Mouse (Mus musculus): ENCODE data around the gene Szt2. TPM values are rescaled to one million over a fixed set of nuclear protein-coding genes. Genes with fewer than 3 reads are reported as not detected.
A peak's percentile ranks its signal among the peaks of the same experiment; 100 is the strongest.

Szt2 gene
- total RNA-seq, 2 experiments from 2014 or later, result 36.3 to 38.6 TPM

GRCm38 (mm10) chr4:118362879-118363278 lies 46.2 kb downstream of the Szt2 start:
- DNase-seq (ENCODE audit: low spot score in 2 of 2), result no peak
- intact Hi-C loops (cut with DNase I), result no loop called here

DNA sequence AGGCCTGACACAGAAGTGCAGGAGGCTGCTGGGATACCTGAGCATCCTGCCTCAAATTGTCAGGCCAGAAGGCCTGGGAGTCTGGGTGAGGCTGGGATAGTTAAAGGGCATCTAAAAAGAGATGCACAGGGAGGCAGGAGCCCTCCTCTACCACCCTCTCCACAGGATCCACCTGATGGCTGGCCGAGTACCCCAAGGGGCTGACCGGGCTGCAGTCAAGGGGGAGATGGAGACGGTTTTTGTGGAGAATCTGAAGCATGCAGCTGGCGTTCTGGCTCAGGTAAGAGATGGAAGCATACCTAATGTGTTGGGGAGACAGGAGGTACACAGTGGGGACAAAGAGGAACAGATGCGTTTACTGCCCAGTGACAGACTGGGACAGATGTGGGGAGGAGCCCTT lies 47.6 kb downstream of the Szt2 start:
- DNase-seq (ENCODE audit: low spot score in 2 of 2), result no peak
- intact Hi-C loops (cut with DNase I), result no loop called here

DNA sequence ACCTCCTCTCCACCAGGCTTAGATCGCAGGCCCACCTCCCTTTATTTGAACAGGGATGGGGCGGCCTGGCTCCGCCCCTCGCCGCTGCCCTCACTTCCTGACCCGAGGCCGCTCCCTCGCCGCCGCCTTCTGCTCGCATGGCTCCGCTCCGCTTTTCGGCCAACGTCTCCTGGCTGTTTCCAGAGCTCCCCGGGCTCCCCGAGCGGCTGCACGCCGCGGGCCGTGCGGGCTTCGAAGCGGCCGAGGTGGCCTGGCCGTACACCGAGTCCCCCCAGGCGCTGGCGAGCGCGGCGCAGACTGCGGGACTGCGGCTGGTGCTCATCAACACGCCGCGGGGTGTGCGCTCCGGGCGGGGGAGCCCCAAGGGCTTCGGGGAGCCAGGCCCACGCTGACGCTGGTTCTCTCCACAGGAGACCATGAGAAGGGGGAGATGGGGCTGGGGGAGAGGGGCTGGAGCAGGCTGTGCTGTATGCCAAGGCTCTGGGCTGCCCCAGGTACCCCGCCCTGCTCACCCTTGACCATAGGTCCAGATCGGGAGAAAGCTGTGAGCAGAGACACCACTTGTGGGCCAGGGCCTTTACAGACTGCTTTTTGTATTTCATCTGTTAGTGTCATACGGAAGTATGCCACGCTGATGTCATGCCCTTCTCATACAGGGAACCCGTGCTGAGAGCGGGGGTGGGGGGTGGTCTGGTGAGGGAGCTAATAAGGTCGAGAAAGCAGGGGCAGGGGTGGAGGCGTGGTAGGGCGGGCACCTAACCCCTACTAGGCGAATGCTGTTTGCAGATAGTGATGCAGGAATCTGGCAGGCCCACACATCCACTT lies 49.0 kb downstream of the Szt2 start:
- DNase-seq (ENCODE audit: low spot score in 2 of 2), result peak; percentile 28 to 44
- intact Hi-C loops (cut with DNase I), result no loop called here

DNA sequence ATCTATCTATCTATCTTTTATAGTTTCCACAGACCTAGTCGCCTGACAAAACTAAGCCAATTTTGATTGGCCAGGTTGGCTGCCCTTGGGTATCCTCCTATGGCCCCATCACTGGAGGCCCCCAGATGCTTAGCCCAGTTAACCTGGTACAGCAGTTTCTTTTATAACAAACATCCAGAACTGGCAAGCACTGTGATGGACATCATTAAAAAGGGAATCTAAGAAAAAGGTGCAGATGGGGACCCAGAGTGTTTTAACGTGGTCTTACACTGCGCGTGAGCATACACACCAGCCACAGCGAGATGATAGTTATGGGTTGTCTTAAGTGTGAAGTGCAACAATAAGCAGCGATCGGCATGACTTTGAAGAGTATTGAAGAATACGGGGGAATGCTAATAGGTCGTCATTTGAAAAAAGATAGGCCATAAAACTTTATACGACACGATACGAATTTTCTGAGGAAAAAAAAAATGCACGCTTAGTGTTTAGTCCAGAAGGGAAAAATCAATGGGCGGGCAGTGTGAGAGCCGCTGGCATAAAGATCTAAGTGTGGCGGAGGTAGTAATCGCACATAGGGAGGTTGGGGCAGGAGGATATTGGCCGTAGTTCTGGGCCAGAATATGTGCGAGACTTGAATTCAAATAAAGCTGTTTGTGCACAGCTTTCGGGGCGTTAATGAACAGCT lies 49.7 kb downstream of the Szt2 start:
- DNase-seq (ENCODE audit: low spot score in 2 of 2), result no peak
- intact Hi-C loops (cut with DNase I), result no loop called here

GRCm38 (mm10) chr4:118358159-118358895 lies 50.7 kb downstream of the Szt2 start:
- intact Hi-C loops (cut with DNase I), result no loop called here
- no peak for DNase-seq (ENCODE audit: low spot score in 2 of 2)

DNA sequence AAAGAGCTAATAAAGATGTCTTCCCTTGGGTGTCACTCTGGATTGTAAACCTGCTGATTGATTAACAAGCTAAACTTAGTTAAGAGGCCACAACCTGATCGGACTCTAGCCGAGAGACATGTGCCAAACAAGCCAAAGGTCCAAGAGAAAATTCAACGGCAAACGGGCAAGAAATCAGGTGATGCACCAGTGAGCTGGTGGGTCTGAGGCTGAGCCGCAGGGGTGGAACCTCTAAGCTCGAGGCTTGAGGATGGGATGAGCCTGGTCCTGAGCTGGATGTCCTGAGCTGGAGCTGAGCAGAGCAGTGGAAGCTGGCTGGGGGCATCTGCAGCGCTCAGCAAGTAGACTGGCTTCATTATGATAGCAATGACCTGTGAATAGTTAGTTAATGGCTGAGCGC lies 51.6 kb downstream of the Szt2 start:
- intact Hi-C loops (cut with DNase I), result no loop called here
- no peak for DNase-seq (ENCODE audit: low spot score in 2 of 2)

- intact Hi-C loops (cut with DNase I), result no loop called here
- DNase-seq (ENCODE audit: low spot score in 2 of 2), result no peak
These were observed 52.3 kb downstream of the Szt2 start for GRCm38 (mm10) chr4:118356738-118357137.

DNA sequence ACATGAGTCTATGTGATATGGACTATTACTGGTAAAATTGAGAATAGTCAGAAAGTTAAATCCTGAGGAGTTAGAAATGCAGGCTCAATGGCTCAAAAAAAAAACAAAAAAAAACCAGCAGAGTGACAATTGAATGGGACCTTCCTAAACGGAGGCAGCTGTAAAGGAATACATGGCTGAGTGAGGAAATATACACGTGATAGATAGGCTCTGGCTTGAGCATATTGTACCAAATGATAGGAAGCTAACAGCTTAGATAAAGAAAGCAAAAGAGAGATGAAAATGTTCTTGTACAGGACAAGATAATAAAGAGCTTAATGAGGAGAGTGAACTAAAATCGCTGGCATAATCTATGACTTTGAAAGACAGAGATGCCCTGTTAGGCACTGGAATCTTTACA lies 54.8 kb downstream of the Szt2 start:
- DNase-seq (ENCODE audit: low spot score in 2 of 2), result no peak
- intact Hi-C loops (cut with DNase I), result no loop called here

- intact Hi-C loops (cut with DNase I), result no loop called here
- DNase-seq (ENCODE audit: low spot score in 2 of 2), result no peak
These were observed 55.4 kb downstream of the Szt2 start for GRCm38 (mm10) chr4:118353689-118354088.

- intact Hi-C loops (cut with DNase I), result no loop called here
- peak in 1 of 2 experiments; percentile 29 for DNase-seq (ENCODE audit: low spot score in 2 of 2)
These were observed 57.2 kb downstream of the Szt2 start for GRCm38 (mm10) chr4:118351828-118352227.

DNA sequence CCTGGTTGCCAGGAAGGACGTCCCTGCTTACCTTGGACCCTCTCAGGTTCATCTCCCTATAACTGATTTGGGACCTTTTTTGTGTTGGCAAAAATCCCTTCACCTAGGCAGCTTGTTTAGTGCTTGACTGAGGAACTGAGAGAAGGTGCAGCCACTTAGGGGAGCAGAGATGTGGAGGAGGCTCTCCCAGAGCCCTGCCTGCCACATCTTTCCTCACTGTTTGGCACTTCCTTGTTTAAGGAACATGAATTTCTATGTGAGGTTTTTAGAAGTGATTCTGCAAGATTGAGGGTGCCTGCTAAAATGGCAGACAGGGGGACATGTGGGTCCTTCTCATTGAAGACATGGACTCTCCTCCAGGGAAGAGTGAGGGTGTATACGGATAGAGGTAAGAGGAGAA lies 58.2 kb downstream of the Szt2 start:
- no peak for DNase-seq (ENCODE audit: low spot score in 2 of 2)

DNA sequence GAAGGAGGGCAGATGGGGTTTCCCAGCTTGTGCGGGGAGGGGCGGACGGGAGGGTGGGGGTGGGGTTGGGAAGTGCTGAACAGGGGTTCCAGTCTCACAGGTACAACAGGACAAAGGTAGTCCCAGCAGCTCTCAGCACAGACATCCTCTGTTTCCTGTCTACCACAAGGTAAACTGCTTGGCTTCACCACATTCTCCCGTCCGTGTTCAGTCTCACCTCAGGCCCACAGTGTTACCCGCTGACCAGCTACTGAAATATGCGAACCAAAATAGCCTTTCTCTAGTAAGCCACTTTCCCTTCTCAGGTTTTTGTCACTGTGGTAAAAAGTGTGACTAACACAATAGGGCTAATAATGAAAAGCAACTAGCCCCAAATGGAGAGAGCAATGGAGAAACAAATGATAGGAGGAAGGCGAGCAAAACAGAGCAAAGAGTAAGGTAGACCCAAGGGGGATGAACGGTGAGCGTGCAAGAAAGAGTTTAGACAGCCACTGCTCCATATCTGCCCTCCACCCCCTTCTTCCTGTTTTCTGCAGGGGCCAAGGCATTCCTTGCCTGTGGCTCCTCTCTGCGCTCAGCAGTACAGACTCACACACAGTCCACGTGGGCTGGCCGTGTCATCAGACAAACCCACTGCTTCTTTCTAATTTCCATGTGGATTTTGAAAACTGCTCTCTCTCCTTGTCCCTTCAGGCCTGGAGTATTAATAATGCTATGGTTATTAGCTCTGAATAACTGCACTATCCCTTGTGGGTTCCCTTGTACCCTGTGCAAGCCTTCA lies 61.4 kb downstream of the Szt2 start:
- no peak for DNase-seq (ENCODE audit: low spot score in 2 of 2)
- intact Hi-C loops (cut with DNase I), result no loop called here

More for the DNA sequence above, 58.2 kb downstream of the Szt2 start:
- intact Hi-C loops (cut with DNase I), result no loop called here

DNA sequence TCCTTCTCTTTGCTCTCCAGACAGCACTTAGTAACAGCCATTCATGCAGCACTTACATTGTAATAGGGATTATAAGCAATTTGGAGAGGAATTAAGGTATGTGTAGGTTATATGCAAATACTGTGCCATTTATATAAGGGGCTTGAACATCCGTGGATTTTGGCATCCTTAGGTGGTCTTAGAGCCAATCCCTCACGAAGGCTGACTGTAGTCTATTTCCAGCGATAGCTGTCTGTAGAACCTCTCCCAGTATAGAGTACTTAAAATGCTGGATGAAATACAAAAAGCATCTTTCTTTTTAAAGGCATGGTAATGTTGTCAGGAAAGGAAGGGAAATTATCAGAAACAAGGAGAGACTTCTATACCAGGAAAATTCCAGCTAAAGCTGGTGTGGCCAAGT lies 67.6 kb downstream of the Szt2 start:
- peak; percentile 19 to 41 for DNase-seq (ENCODE audit: low spot score in 2 of 2)
- intact Hi-C loops (cut with DNase I), result no loop called here

- DNase-seq (ENCODE audit: low spot score in 2 of 2), result peak; percentile 78 to 83
- intact Hi-C loops (cut with DNase I), result no loop called here
These were observed 72.4 kb downstream of the Szt2 start for GRCm38 (mm10) chr4:118336658-118337057.

DNA sequence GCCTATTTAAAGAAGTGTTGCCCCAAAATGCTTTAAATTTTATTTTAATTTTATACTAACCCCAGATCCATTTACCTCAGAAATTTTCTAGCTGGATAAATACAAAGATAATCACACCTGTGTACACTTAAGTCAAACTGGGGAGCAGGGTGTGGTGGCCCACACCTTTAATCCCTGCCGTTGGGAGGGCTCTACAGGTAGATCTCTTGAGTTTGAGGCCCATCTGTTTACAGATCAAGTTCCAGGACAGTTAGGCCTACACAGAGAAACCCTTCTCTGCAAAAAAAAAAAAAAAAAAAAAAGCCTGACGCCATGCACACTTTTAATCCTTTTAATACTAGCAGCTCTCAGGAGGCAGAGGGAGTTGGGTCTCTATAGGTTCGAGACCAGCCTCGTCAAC lies 73.1 kb downstream of the Szt2 start:
- intact Hi-C loops (cut with DNase I), result no loop called here
- DNase-seq (ENCODE audit: low spot score in 2 of 2), result no peak

DNA sequence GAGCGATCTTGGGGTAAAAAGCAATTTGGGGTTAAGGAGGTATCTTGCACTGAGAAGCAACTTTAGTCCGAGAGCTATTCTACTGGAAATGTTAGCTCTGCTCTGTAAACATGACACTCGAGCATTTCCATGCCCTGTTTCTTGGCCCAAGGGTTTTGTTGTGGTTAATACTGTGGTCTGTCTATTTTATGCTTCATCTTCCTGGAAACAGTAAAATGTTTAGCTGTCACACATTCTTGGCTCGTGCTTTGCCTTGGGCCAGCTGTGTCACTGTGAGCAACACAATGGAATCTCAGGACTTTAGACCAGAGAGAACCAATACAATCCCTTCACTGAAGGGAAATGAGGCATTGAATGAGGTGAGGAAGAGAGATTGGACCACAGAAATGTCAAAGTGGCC lies 77.3 kb downstream of the Szt2 start:
- no peak for DNase-seq (ENCODE audit: low spot score in 2 of 2)
- intact Hi-C loops (cut with DNase I), result no loop called here

GRCm38 (mm10) chr4:118326476-118326875 lies 82.6 kb downstream of the Szt2 start:
- no peak for DNase-seq (ENCODE audit: low spot score in 2 of 2)
- intact Hi-C loops (cut with DNase I), result no loop called here

DNA sequence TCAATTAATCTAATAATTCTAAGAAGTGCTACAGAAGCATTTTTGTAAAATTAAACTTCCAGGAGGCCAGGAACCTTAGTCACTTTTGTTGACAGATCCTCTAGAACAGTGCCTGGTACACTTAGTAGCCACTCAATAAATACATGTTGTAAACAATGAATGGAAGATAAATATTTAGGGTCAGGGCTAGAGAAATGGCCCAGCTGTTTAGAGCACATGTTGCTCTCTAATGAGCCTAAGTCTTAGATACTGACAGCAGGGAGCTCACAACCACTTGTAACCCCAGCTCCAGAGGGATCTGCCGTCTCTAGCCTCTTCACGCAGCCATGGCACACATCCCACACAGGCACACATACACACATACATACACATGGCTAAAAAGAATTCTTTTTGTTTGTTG lies 88.4 kb downstream of the Szt2 start:
- intact Hi-C loops (cut with DNase I), result no loop called here
- DNase-seq (ENCODE audit: low spot score in 2 of 2), result no peak

GRCm38 (mm10) chr4:118319706-118320344 lies 89.2 kb downstream of the Szt2 start:
- DNase-seq (ENCODE audit: low spot score in 2 of 2), result peak in 1 of 2 experiments; percentile 43
- intact Hi-C loops (cut with DNase I), result no loop called here

Measured in left cerebral cortex, postnatal 14 days (tissue).